Mouse (Mus musculus) gastrocnemius, adult 8-10 months (tissue): Measurements from ENCODE around the gene Exosc5. TPM values are rescaled to one million over a fixed set of nuclear protein-coding genes. Genes with fewer than 3 reads are reported as not detected.

Experiments used
- DNase-seq, 2 experiments: peaks; one replicate each; pipeline ENCODE4 v3.0.0; 2022; ENCODE audit warnings: low spot score in 2 of 2
- total RNA-seq, 4 experiments: library from RNA; stranded (reverse); gene quantifications; 2 replicates each; pipeline ENCODE4 v1.2.4; 2022

Exosc5 gene
- 10 to 100 TPM; 24.3 to 32.8 (median 27.2) TPM for total RNA-seq

- peak; percentile 100 for DNase-seq
These were observed at the start of gene Exosc5, which contains the start of gene Bckdha for GRCm38 (mm10) chr7:25658657-25659472. Gene Exosc5 (plus strand): TSS chr7:25659164. Gene Bckdha (minus strand): TSS chr7:25658981.

- DNase-seq = no peak
These were observed 48.9 kb upstream of the Exosc5 start for GRCm38 (mm10) chr7:25610056-25610455.

- DNase-seq = no peak
These were observed 47.5 kb upstream of the Exosc5 start for GRCm38 (mm10) chr7:25611501-25611900.

GRCm38 (mm10) chr7:25614086-25614485 is 44.9 kb upstream of the Exosc5 start:
- DNase-seq = no peak

GRCm38 (mm10) chr7:25614831-25615705 is 43.9 kb upstream of the Exosc5 start:
- DNase-seq = no peak

GRCm38 (mm10) chr7:25615706-25616011 is 43.3 kb upstream of the Exosc5 start, which contains the start of gene Erich4:
Gene Erich4 (minus strand): TSS chr7:25615892.
- DNase-seq = no peak

GRCm38 (mm10) chr7:25617376-25618160 is 41.4 kb upstream of the Exosc5 start:
- DNase-seq = no peak

- DNase-seq = peak; percentile 89 to 91
These were observed 39.9 kb upstream of the Exosc5 start, which contains the start of gene Dmac2 for GRCm38 (mm10) chr7:25618865-25619721. Gene Dmac2 (plus strand): TSS chr7:25619414.

- no peak for DNase-seq
These were observed 39.3 kb upstream of the Exosc5 start for GRCm38 (mm10) chr7:25619722-25619991.

GRCm38 (mm10) chr7:25620101-25620500 is 38.9 kb upstream of the Exosc5 start:
- no peak for DNase-seq

- no peak for DNase-seq
These were observed 38.2 kb upstream of the Exosc5 start for GRCm38 (mm10) chr7:25620751-25621150.

GRCm38 (mm10) chr7:25623857-25624370 is 35.0 kb upstream of the Exosc5 start:
- DNase-seq = no peak

GRCm38 (mm10) chr7:25624851-25625250 is 34.1 kb upstream of the Exosc5 start:
- DNase-seq = no peak

- DNase-seq = no peak
These were observed 33.2 kb upstream of the Exosc5 start for GRCm38 (mm10) chr7:25625594-25626250.

- DNase-seq = peak; percentile 32 to 64
These were observed 32.2 kb upstream of the Exosc5 start, which contains the start of gene B3gnt8 for GRCm38 (mm10) chr7:25626509-25627430. Gene B3gnt8 (plus strand): TSS chr7:25626654.

- peak; percentile 38 to 60 for DNase-seq
These were observed 31.3 kb upstream of the Exosc5 start for GRCm38 (mm10) chr7:25627431-25628322.

GRCm38 (mm10) chr7:25628323-25628620 is 30.7 kb upstream of the Exosc5 start:
- DNase-seq = no peak

GRCm38 (mm10) chr7:25632679-25633078 is 26.3 kb upstream of the Exosc5 start:
- no peak for DNase-seq
